Mouse (Mus musculus) liver, embryonic 13.5 days (tissue): Measurements from ENCODE around the gene Fam131c. TPM values are rescaled to one million over a fixed set of nuclear protein-coding genes. Genes with fewer than 3 reads are reported as not detected.

Experiments
- ATAC-seq: fragments of 200-750 bp; cut with Nextera tagmentation; 2 replicates; pipeline ENCODE4 v1.8.0; 2017; ENCODE audit warnings: low read depth, mild to moderate bottlenecking, moderate number of reproducible peaks, moderate library complexity
- DNase-seq: peaks from one replicate; pipeline ENCODE4 v3.0.0; 2022
- H3K27ac ChIP-seq: fragments of 300-500 bp; sonication (generic); 2 replicates; pipeline ENCODE4 v1.5.1; 2015; ENCODE audit warnings: moderate library complexity, mild to moderate bottlenecking, inconsistent platforms
- H3K27me3 ChIP-seq: fragments of 300-500 bp; sonication (generic); 2 replicates; pipeline ENCODE4 v1.6.1; 2015; ENCODE audit warnings: mild to moderate bottlenecking, inconsistent platforms
- H3K36me3 ChIP-seq: fragments of 300-500 bp; sonication (generic); 2 replicates; pipeline ENCODE4 v1.6.1; 2015; ENCODE audit warnings: mild to moderate bottlenecking, inconsistent platforms
- H3K4me1 ChIP-seq: fragments of 300-500 bp; sonication (generic); replicated peaks from 2 replicates; pipeline ENCODE4 v1.6.1; 2015; ENCODE audit warnings: inconsistent platforms
- H3K4me2 ChIP-seq: fragments of 300-500 bp; sonication (generic); 2 replicates; pipeline ENCODE4 v1.6.1; 2015; ENCODE audit warnings: inconsistent platforms, mild to moderate bottlenecking, moderate library complexity
- H3K4me3 ChIP-seq: fragments of 300-500 bp; sonication (generic); replicated peaks from 2 replicates; pipeline ENCODE4 v1.5.1; 2015; ENCODE audit warnings: mild to moderate bottlenecking, inconsistent platforms
- H3K9ac ChIP-seq: fragments of 300-500 bp; sonication (generic); 2 replicates; pipeline ENCODE4 v1.6.1; 2015; ENCODE audit warnings: mild to moderate bottlenecking, inconsistent platforms
- H3K9me3 ChIP-seq: fragments of 300-500 bp; sonication (generic); replicated peaks from 2 replicates; pipeline ENCODE4 v1.6.1; 2016; ENCODE audit warnings: inconsistent platforms
- WGBS: fragments of 180-500 bp; shearing (Covaris S2); methylation state at CpG from one replicate; pipeline ENCODE4 v1.1.7; 2015; ENCODE audit not compliant: insufficient replicate concordance; 5-methylcytosine and 5-hydroxymethylcytosine counted together
- polyA plus RNA-seq: library from polyadenylated mRNA; unstranded; fragments of >200 nt; fragmentation: Nextera tagmentation; extraction: Ambion mirVana; gene quantifications from 2 replicates; pipeline ENCODE4 v1.2.1, GENCODE M21; 2015

Fam131c gene
- polyA plus RNA-seq, 1 experiment from 2014 or later: 0.09 TPM

GRCm38 (mm10) chr4:141336196-141336595 is 31.8 kb upstream of the Fam131c start:
- Histone ChIP-seq H3K4me3 (no peak overlapping the region), H3K9ac (no peak overlapping the region), H3K4me2 (no peak overlapping the region), H3K27me3 (peaks cover 30% of the 10 kb centered on the region), H3K4me1 (no peaks in the 10 kb centered on the region), H3K27ac (no peak overlapping the region), H3K9me3 (no peaks in the 10 kb centered on the region), H3K36me3 (no peaks in the 10 kb centered on the region)
- ATAC-seq (no peak), DNase-seq (no peak)
- 54% methylated on average over 6 of the region's 6 CpGs for WGBS

- no peaks in the 10 kb centered on the region for H3K9me3 ChIP-seq
- H3K27ac ChIP-seq: no peak overlapping the region
- no peak overlapping the region for H3K4me3 ChIP-seq
- ATAC-seq (no peak; the same call in 1 of the 2 replicates), DNase-seq (no peak)
- no peak overlapping the region for H3K4me2 ChIP-seq
- H3K27me3 ChIP-seq: peaks cover 34% of the 10 kb centered on the region
- H3K4me1 ChIP-seq: no peaks in the 10 kb centered on the region
- 47% methylated on average over 6 of the region's 6 CpGs for WGBS
- no peak overlapping the region for H3K9ac ChIP-seq
- H3K36me3 ChIP-seq: no peaks in the 10 kb centered on the region
Measured at GRCm38 (mm10) chr4:141337986-141338385, 30.0 kb upstream of the Fam131c start.

GRCm38 (mm10) chr4:141338853-141339252 is 29.2 kb upstream of the Fam131c start:
- DNase-seq (no peak), ATAC-seq (no peak)
- Histone ChIP-seq H3K9ac (no peak overlapping the region), H3K27me3 (peaks cover 34% of the 10 kb centered on the region), H3K36me3 (no peaks in the 10 kb centered on the region), H3K9me3 (no peaks in the 10 kb centered on the region), H3K4me1 (no peaks in the 10 kb centered on the region), H3K4me2 (no peak overlapping the region), H3K27ac (no peak overlapping the region), H3K4me3 (no peak overlapping the region)
- WGBS: 22% methylated on average over 1 of the region's 1 CpGs

- Histone ChIP-seq H3K4me2 (no peak overlapping the region), H3K9ac (no peak overlapping the region), H3K36me3 (no peaks in the 10 kb centered on the region), H3K27me3 (peaks cover 31% of the 10 kb centered on the region), H3K9me3 (no peaks in the 10 kb centered on the region), H3K4me3 (no peak overlapping the region), H3K4me1 (no peaks in the 10 kb centered on the region), H3K27ac (no peak overlapping the region)
- ATAC-seq (no peak), DNase-seq (no peak)
- WGBS: 39% methylated on average over 7 of the region's 7 CpGs
Measured at GRCm38 (mm10) chr4:141341477-141341876, 26.5 kb upstream of the Fam131c start.

GRCm38 (mm10) chr4:141343515-141343914 is 24.5 kb upstream of the Fam131c start:
- no peaks in the 10 kb centered on the region for H3K4me1 ChIP-seq
- no peak overlapping the region for H3K4me3 ChIP-seq
- H3K27me3 ChIP-seq: peaks cover 23% of the 10 kb centered on the region
- no peak overlapping the region for H3K9ac ChIP-seq
- 60% methylated on average over 7 of the region's 7 CpGs for WGBS
- H3K9me3 ChIP-seq: no peaks in the 10 kb centered on the region
- DNase-seq (no peak), ATAC-seq (no peak)
- H3K27ac ChIP-seq: no peak overlapping the region
- no peaks in the 10 kb centered on the region for H3K36me3 ChIP-seq
- no peak overlapping the region for H3K4me2 ChIP-seq

GRCm38 (mm10) chr4:141345219-141345618 is 22.8 kb upstream of the Fam131c start:
- Histone ChIP-seq H3K9ac (no peak overlapping the region), H3K27ac (no peak overlapping the region), H3K4me1 (no peaks in the 10 kb centered on the region), H3K4me3 (no peak overlapping the region), H3K36me3 (no peaks in the 10 kb centered on the region), H3K27me3 (peaks cover 13% of the 10 kb centered on the region), H3K9me3 (no peaks in the 10 kb centered on the region), H3K4me2 (no peak overlapping the region)
- 76% methylated on average over 12 of the region's 12 CpGs for WGBS
- DNase-seq (no peak), ATAC-seq (no peak)

- DNase-seq (no peak), ATAC-seq (peak; percentile 43; the same call in 1 of the 2 replicates)
- no peak overlapping the region for H3K9ac ChIP-seq
- H3K4me2 ChIP-seq: no peak overlapping the region
- H3K36me3 ChIP-seq: no peaks in the 10 kb centered on the region
- WGBS: 27% methylated on average over 8 of the region's 8 CpGs
- no peak overlapping the region for H3K27ac ChIP-seq
- 0 out of 2 replicates have a peak, but pooled peaks cover 3% of the 10 kb centered on the region for H3K27me3 ChIP-seq
- no peak overlapping the region for H3K4me3 ChIP-seq
- no peaks in the 10 kb centered on the region for H3K9me3 ChIP-seq
- no peaks in the 10 kb centered on the region for H3K4me1 ChIP-seq
Measured at GRCm38 (mm10) chr4:141347365-141347797, 20.6 kb upstream of the Fam131c start.

GRCm38 (mm10) chr4:141348616-141349015 is 19.4 kb upstream of the Fam131c start:
- H3K4me2 ChIP-seq: no peak overlapping the region
- DNase-seq (no peak), ATAC-seq (no peak)
- no peak overlapping the region for H3K4me3 ChIP-seq
- no peak overlapping the region for H3K27ac ChIP-seq
- no peak overlapping the region for H3K9ac ChIP-seq
- H3K36me3 ChIP-seq: no peaks in the 10 kb centered on the region
- no peaks in the 10 kb centered on the region for H3K9me3 ChIP-seq
- H3K4me1 ChIP-seq: no peaks in the 10 kb centered on the region
- 61% methylated on average over 11 of the region's 11 CpGs for WGBS
- H3K27me3 ChIP-seq: 0 out of 2 replicates have a peak, but pooled peaks cover 3% of the 10 kb centered on the region

- Histone ChIP-seq H3K27ac (no peak overlapping the region), H3K4me1 (no peaks in the 10 kb centered on the region), H3K27me3 (0 out of 2 replicates have a peak, but pooled peaks cover 3% of the 10 kb centered on the region), H3K36me3 (no peaks in the 10 kb centered on the region), H3K4me3 (no peak overlapping the region), H3K4me2 (no peak overlapping the region), H3K9me3 (no peaks in the 10 kb centered on the region), H3K9ac (no peak overlapping the region)
- DNase-seq: no peak
- 61% methylated on average over 12 of the region's 12 CpGs for WGBS
- peak; percentile 18; the same call in 1 of the 2 replicates for ATAC-seq
Measured at GRCm38 (mm10) chr4:141350015-141350414, 18.0 kb upstream of the Fam131c start.

GRCm38 (mm10) chr4:141351972-141352371 is 16.0 kb upstream of the Fam131c start:
- H3K4me2 ChIP-seq: no peak overlapping the region
- DNase-seq (no peak), ATAC-seq (no peak)
- H3K36me3 ChIP-seq: no peaks in the 10 kb centered on the region
- H3K9ac ChIP-seq: no peak overlapping the region
- no peaks in the 10 kb centered on the region for H3K4me1 ChIP-seq
- H3K27ac ChIP-seq: no peak overlapping the region
- H3K27me3 ChIP-seq: 0 out of 2 replicates have a peak, but pooled peaks cover 3% of the 10 kb centered on the region
- no peak overlapping the region for H3K4me3 ChIP-seq
- WGBS: 47% methylated on average over 7 of the region's 7 CpGs
- no peaks in the 10 kb centered on the region for H3K9me3 ChIP-seq

GRCm38 (mm10) chr4:141352986-141353385 is 15.0 kb upstream of the Fam131c start:
- H3K4me3 ChIP-seq: no peak overlapping the region
- no peaks in the 10 kb centered on the region for H3K4me1 ChIP-seq
- DNase-seq (no peak), ATAC-seq (no peak)
- H3K27ac ChIP-seq: no peak overlapping the region
- no peaks in the 10 kb centered on the region for H3K9me3 ChIP-seq
- H3K9ac ChIP-seq: no peak overlapping the region
- H3K27me3 ChIP-seq: 0 out of 2 replicates have a peak, but pooled peaks cover 2% of the 10 kb centered on the region
- no peaks in the 10 kb centered on the region for H3K36me3 ChIP-seq
- no peak overlapping the region for H3K4me2 ChIP-seq
- WGBS: 66% methylated on average over 5 of the region's 5 CpGs

- no peak for ATAC-seq
- H3K4me1 ChIP-seq: no peaks in the 10 kb centered on the region
- H3K4me2 ChIP-seq: no peak overlapping the region
- WGBS: 68% methylated on average over 8 of the region's 8 CpGs
- H3K9me3 ChIP-seq: no peaks in the 10 kb centered on the region
- no peaks in the 10 kb centered on the region for H3K36me3 ChIP-seq
- no peaks in the 10 kb centered on the region for H3K27me3 ChIP-seq
- DNase-seq: no peak
- H3K27ac ChIP-seq: no peak overlapping the region
- H3K9ac ChIP-seq: no peak overlapping the region
- no peak overlapping the region for H3K4me3 ChIP-seq
Measured at GRCm38 (mm10) chr4:141353868-141354267, 14.2 kb upstream of the Fam131c start.
